ENCODE assay signal across 9 mouse cellular contexts in genomic region chr7:16153522-16153921, GRCm38 (mm10). TPM values are rescaled to one million over a fixed set of nuclear protein-coding genes. Genes with fewer than 3 reads are reported as not detected.
DNase-seq lines count a peak whose midpoint lies in the region; ATAC-seq lines count a peak whose summit lies in the region.
"Had no signal": no experiment of that assay in that cellular context is flagged by ENCODE, and none has a peak within 500 bp of the region (broad histone marks: within the 10 kb centered on the region; RNA-seq: fewer than 3 reads in every experiment).

No protein-coding gene starts in this region.

- WGBS in heart, embryonic 12.5 days: 17% methylated on average over 10 of the region's 10 CpGs
- 19% methylated on average over 10 of the region's 10 CpGs for WGBS in hindbrain, embryonic 11.5 days
- 21% methylated on average over 10 of the region's 10 CpGs for WGBS in midbrain, embryonic 11.5 days
- 16% methylated on average over 10 of the region's 10 CpGs for WGBS in stomach, embryonic 16.5 days

- H3K4me2 ChIP-seq in heart, embryonic 12.5 days: no peak overlapping the region
- no peak overlapping the region for H3K4me2 ChIP-seq in hindbrain, embryonic 11.5 days (replicated peaks; ENCODE audit: low read depth, low read length)
- H3K4me2 ChIP-seq in midbrain, embryonic 11.5 days: no peak overlapping the region
- no peak overlapping the region for H3K4me2 ChIP-seq in stomach, embryonic 16.5 days (ENCODE audit: low read depth, low read length)
- H3K4me2 ChIP-seq: lung, embryonic 15.5 days had no signal

- DNase-seq in heart, adult 8-10 months (ENCODE audit: low spot score): no peak
- DNase-seq in Muller cell, postnatal 12 days (ENCODE audit: inconsistent ontology term): peak; percentile 27
- peak; percentile 82 for DNase-seq in hindbrain, embryonic 11.5 days (ENCODE audit: low spot score)
- peak; percentile 51 to 61 for DNase-seq in left cerebral cortex, postnatal 10 days (ENCODE audit: extremely low spot score in 1 of 2, low spot score in 2 of 2)
- DNase-seq in midbrain, embryonic 11.5 days (ENCODE audit: low spot score, missing footprints): peak; percentile 96

- H3K4me1 ChIP-seq in heart, embryonic 12.5 days (replicated peaks): peaks cover 9% of the 10 kb centered on the region
- H3K4me1 ChIP-seq in hindbrain, embryonic 11.5 days (replicated peaks; ENCODE audit: control insufficient read depth, insufficient read depth, low read length): no peaks in the 10 kb centered on the region; the same call in 1 of the 2 replicates
- peaks cover under 1% of the 10 kb centered on the region; the same call in 1 of the 2 replicates for H3K4me1 ChIP-seq in midbrain, embryonic 11.5 days (ENCODE audit: control insufficient read depth, insufficient read depth, low read length)
- H3K4me1 ChIP-seq in stomach, embryonic 16.5 days (ENCODE audit: control insufficient read depth, insufficient read depth, low read length): no peaks in the 10 kb centered on the region
- H3K4me1 ChIP-seq: lung, embryonic 15.5 days had no signal

- no peak overlapping the region for H3K9ac ChIP-seq in heart, embryonic 12.5 days
- H3K9ac ChIP-seq in hindbrain, embryonic 11.5 days (ENCODE audit: low read depth, low read length): no peak overlapping the region
- no peak overlapping the region for H3K9ac ChIP-seq in midbrain, embryonic 11.5 days (ENCODE audit: low read length)
- H3K9ac ChIP-seq in stomach, embryonic 16.5 days (ENCODE audit: low read length): no peak overlapping the region
- H3K9ac ChIP-seq: lung, embryonic 15.5 days had no signal

- peaks cover 14% of the 10 kb centered on the region for H3K27me3 ChIP-seq in heart, embryonic 12.5 days (replicated peaks)
- H3K27me3 ChIP-seq in hindbrain, embryonic 11.5 days (ENCODE audit: control insufficient read depth, insufficient read depth, low read length): peaks cover 4% of the 10 kb centered on the region; the same call in 1 of the 2 replicates
- H3K27me3 ChIP-seq in midbrain, embryonic 11.5 days (ENCODE audit: control insufficient read depth, insufficient read depth, low read length): peaks cover 6% of the 10 kb centered on the region
- 0 out of 2 replicates have a peak, but pooled peaks cover under 1% of the 10 kb centered on the region for H3K27me3 ChIP-seq in stomach, embryonic 16.5 days (ENCODE audit: control insufficient read depth, insufficient read depth, low read length)

- H3K9me3 ChIP-seq in heart, embryonic 12.5 days (replicated peaks): no peaks in the 10 kb centered on the region
- H3K9me3 ChIP-seq in hindbrain, embryonic 11.5 days (ENCODE audit: control insufficient read depth, low read length): no peaks in the 10 kb centered on the region
- no peaks in the 10 kb centered on the region for H3K9me3 ChIP-seq in midbrain, embryonic 11.5 days (ENCODE audit: control insufficient read depth, low read length)
- H3K9me3 ChIP-seq in stomach, embryonic 16.5 days (replicated peaks; ENCODE audit: control insufficient read depth, low read length): no peaks in the 10 kb centered on the region
- H3K9me3 ChIP-seq: lung, embryonic 15.5 days had no signal

- no peaks in the 10 kb centered on the region for H3K36me3 ChIP-seq in heart, embryonic 12.5 days
- no peaks in the 10 kb centered on the region for H3K36me3 ChIP-seq in hindbrain, embryonic 11.5 days (ENCODE audit: control insufficient read depth, insufficient read depth, low read length)
- H3K36me3 ChIP-seq in midbrain, embryonic 11.5 days (ENCODE audit: control insufficient read depth, insufficient read depth, low read length): no peaks in the 10 kb centered on the region
- no peaks in the 10 kb centered on the region for H3K36me3 ChIP-seq in stomach, embryonic 16.5 days (ENCODE audit: control insufficient read depth, insufficient read depth, low read length)
- H3K36me3 ChIP-seq: lung, embryonic 15.5 days had no signal

- no peak overlapping the region for H3K27ac ChIP-seq in heart, embryonic 12.5 days (ENCODE audit: poor library complexity, severe bottlenecking)
- no peak overlapping the region for H3K27ac ChIP-seq in hindbrain, embryonic 11.5 days (ENCODE audit: low read depth, low read length)
- no peak overlapping the region for H3K27ac ChIP-seq in midbrain, embryonic 11.5 days (ENCODE audit: low read depth, low read length)
- H3K27ac ChIP-seq in stomach, embryonic 16.5 days (ENCODE audit: low read length): no peak overlapping the region
- H3K27ac ChIP-seq: lung, embryonic 15.5 days had no signal

- no peak overlapping the region for H3K4me3 ChIP-seq in heart, embryonic 12.5 days
- H3K4me3 ChIP-seq in hindbrain, embryonic 11.5 days (ENCODE audit: low read depth, low read length): no peak overlapping the region
- no peak overlapping the region for H3K4me3 ChIP-seq in midbrain, embryonic 11.5 days (ENCODE audit: low read depth, low read length)
- no peak overlapping the region for H3K4me3 ChIP-seq in stomach, embryonic 16.5 days (replicated peaks; ENCODE audit: low read length)
- H3K4me3 ChIP-seq: lung, embryonic 15.5 days had no signal

- intact Hi-C loops in left cerebral cortex, postnatal 10 days (cut with DNase I): loop anchor here (5.0 kb wide), 1 partner anchor 51 kb away; no protein-coding TSS in a partner anchor

- ATAC-seq in heart, embryonic 12.5 days (ENCODE audit: insufficient number of reproducible peaks, low FRiP score): peak; percentile 60; the same call in 1 of the 2 replicates
- ATAC-seq in common myeloid progenitor, adult 5-6 weeks (replicated peaks; ENCODE audit: low read depth, poor library complexity, severe bottlenecking): peak; percentile 70
- ATAC-seq in hindbrain, embryonic 11.5 days (ENCODE audit: low FRiP score): peak; percentile 84
- peak; percentile 86 for ATAC-seq in midbrain, embryonic 11.5 days (ENCODE audit: low FRiP score)
- peak; percentile 49; the same call in 1 of the 2 replicates for ATAC-seq in stomach, embryonic 16.5 days (ENCODE audit: insufficient read depth, low FRiP score)

RNA-seq across cellular contexts. Expression of gene Meis3, which starts 21.4 kb away (rescaled TPM):
- polyA plus RNA-seq in heart, embryonic 12.5 days (2016; fragmentation: Nextera tagmentation; extraction: Ambion mirVana): 18.2 and 21.5 TPM in 2 replicates
- total RNA-seq in heart, adult 8-10 months (2022): 1 to 10 TPM; 4.7 to 6.1 (median 5.2) TPM
- total RNA-seq in common myeloid progenitor, adult 5-6 weeks (2017): not detected in 2 replicates
- 122 and 135 TPM in 2 replicates for polyA plus RNA-seq in hindbrain, embryonic 11.5 days (2014; fragmentation: Nextera tagmentation; extraction: Ambion mirVana)
- 10 to 100 TPM; 42.4 to 46.4 TPM for total RNA-seq in left cerebral cortex, postnatal 10 days (2021)
- polyA plus RNA-seq in midbrain, embryonic 11.5 days (2014; fragmentation: Nextera tagmentation; extraction: Ambion mirVana): 74.7 and 80.7 TPM in 2 replicates
- 22.0 and 22.1 TPM in 2 replicates for polyA plus RNA-seq in stomach, embryonic 16.5 days (2015; fragmentation: Nextera tagmentation; extraction: Ambion mirVana)

RNA-seq across cellular contexts. Expression of gene Slc8a2, which starts 23.9 kb away (rescaled TPM):
- polyA plus RNA-seq in heart, embryonic 12.5 days (2016; fragmentation: Nextera tagmentation; extraction: Ambion mirVana): 0.28 and 0.30 TPM in 2 replicates
- total RNA-seq in heart, adult 8-10 months (2022): under 1 TPM; 0.66 to 0.84 (median 0.70) TPM
- 0.09 TPM in 1 of 2 replicates, not detected in the other for total RNA-seq in common myeloid progenitor, adult 5-6 weeks (2017)
- 0.84 and 1.0 TPM in 2 replicates for polyA plus RNA-seq in hindbrain, embryonic 11.5 days (2014; fragmentation: Nextera tagmentation; extraction: Ambion mirVana)
- total RNA-seq in left cerebral cortex, postnatal 10 days (2021): 100 to 1,000 TPM; 285 to 298 TPM
- polyA plus RNA-seq in midbrain, embryonic 11.5 days (2014; fragmentation: Nextera tagmentation; extraction: Ambion mirVana): 0.27 and 0.34 TPM in 2 replicates
- 0.25 TPM in 2 replicates for polyA plus RNA-seq in stomach, embryonic 16.5 days (2015; fragmentation: Nextera tagmentation; extraction: Ambion mirVana)

RNA-seq across cellular contexts. Expression of gene Kptn, which starts 33.8 kb away (rescaled TPM):
- polyA plus RNA-seq in heart, embryonic 12.5 days (2016; fragmentation: Nextera tagmentation; extraction: Ambion mirVana): 29.4 and 31.0 TPM in 2 replicates
- 10 to 100 TPM; 20.1 to 25.7 (median 23.5) TPM for total RNA-seq in heart, adult 8-10 months (2022)
- total RNA-seq in common myeloid progenitor, adult 5-6 weeks (2017): 6.5 and 6.8 TPM in 2 replicates
- 21.7 and 23.1 TPM in 2 replicates for polyA plus RNA-seq in hindbrain, embryonic 11.5 days (2014; fragmentation: Nextera tagmentation; extraction: Ambion mirVana)
- 10 to 100 TPM; 47.3 to 47.7 TPM for total RNA-seq in left cerebral cortex, postnatal 10 days (2021)
- 16.2 and 18.2 TPM in 2 replicates for polyA plus RNA-seq in midbrain, embryonic 11.5 days (2014; fragmentation: Nextera tagmentation; extraction: Ambion mirVana)
- 26.7 and 27.2 TPM in 2 replicates for polyA plus RNA-seq in stomach, embryonic 16.5 days (2015; fragmentation: Nextera tagmentation; extraction: Ambion mirVana)

RNA-seq across cellular contexts. Expression of gene Napa, which starts 55.3 kb away (rescaled TPM):
- 144 and 159 TPM in 2 replicates for polyA plus RNA-seq in heart, embryonic 12.5 days (2016; fragmentation: Nextera tagmentation; extraction: Ambion mirVana)
- 100 to 1,000 TPM in 1 of 4 experiments, 10 to 100 TPM in 3; 76.5 to 101 (median 84.9) TPM for total RNA-seq in heart, adult 8-10 months (2022)
- 61.1 and 65.9 TPM in 2 replicates for total RNA-seq in common myeloid progenitor, adult 5-6 weeks (2017)
- polyA plus RNA-seq in hindbrain, embryonic 11.5 days (2014; fragmentation: Nextera tagmentation; extraction: Ambion mirVana): 176 and 177 TPM in 2 replicates
- total RNA-seq in left cerebral cortex, postnatal 10 days (2021): 100 to 1,000 TPM; 181 TPM
- 162 and 165 TPM in 2 replicates for polyA plus RNA-seq in midbrain, embryonic 11.5 days (2014; fragmentation: Nextera tagmentation; extraction: Ambion mirVana)
- 206 and 230 TPM in 2 replicates for polyA plus RNA-seq in stomach, embryonic 16.5 days (2015; fragmentation: Nextera tagmentation; extraction: Ambion mirVana)
